Mouse (Mus musculus) common myeloid progenitor, adult 5-6 weeks (primary cell): Measurements from ENCODE around the gene Nfam1. TPM values are rescaled to one million over a fixed set of nuclear protein-coding genes. Genes with fewer than 3 reads are reported as not detected.

Experiments
- ATAC-seq: replicated peaks from 2 replicates; pipeline ENCODE4 v1.8.0; 2016; ENCODE audit warnings: low read depth, mild to moderate bottlenecking, moderate TSS enrichment, inconsistent platforms; ENCODE audit not compliant: poor library complexity, severe bottlenecking
- total RNA-seq: library from RNA; stranded (forward); fragments of 200-1000, 187-1606 nt; gene quantifications from 2 replicates; pipeline ENCODE4 v1.2.3, GENCODE M21; 2017

The Nfam1 gene
- total RNA-seq, 1 experiment from 2014 or later, result 25.0 TPM

DNA sequence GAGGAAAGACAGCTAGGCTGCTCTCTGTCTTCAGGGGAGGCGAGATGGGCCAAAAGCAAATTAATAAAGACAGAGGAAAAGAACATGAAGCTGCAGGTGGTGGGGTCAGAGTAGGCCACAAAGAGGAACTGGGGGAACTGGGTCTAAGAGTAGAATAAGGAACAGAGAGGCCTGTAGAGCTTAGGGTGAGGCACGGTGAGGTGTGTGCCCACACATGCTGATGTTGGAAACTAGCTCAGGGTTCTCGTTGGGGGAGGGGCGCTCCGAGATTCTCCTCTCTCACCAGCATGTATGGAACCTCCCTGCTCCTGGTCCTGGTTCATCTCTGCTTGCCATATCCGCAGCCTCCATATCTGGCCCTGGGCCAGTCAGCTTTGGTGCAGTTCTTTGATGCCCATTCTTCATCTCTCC lies 34.3 kb downstream of the Nfam1 start:
- ATAC-seq, result peak; percentile 64

DNA sequence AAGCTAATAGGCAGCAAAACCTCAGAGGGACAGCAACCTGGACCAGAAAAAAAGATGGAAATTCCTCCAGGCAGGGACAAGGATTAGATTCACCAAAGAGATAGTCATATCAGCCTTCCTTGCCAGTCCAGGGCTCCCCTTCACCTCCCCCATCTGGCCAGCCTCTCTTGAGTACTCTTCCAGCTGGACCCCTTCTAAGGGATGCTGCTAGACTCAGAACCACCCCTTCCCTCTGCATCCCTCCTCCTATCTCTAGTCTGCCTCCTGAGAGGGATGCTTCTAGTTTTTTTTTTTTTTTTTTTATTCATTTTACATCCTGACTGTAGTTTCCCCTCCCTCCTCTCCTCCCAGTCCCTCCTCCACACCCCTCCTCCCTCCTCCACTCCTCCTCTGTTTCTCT lies 36.7 kb downstream of the Nfam1 start:
- no peak for ATAC-seq

DNA sequence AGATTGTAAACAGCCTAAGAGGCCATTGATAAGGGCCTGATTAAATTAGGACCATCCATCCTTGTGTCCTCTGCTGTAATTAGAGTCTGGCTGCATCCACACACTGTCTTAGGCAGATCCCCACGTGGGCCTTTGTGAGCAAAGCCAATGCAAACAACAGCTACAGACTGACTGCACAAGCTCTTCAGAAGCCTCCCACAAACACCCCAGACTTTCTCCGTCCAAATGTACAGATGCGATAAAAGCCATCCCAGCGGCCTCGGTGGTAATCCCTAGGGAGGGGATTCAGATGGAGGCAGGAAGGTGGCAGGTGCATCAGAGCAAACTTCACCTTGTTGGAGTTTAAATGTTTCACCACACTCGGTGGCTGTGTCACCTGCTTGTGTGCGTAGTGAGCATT lies 37.9 kb downstream of the Nfam1 start:
- no peak for ATAC-seq

DNA sequence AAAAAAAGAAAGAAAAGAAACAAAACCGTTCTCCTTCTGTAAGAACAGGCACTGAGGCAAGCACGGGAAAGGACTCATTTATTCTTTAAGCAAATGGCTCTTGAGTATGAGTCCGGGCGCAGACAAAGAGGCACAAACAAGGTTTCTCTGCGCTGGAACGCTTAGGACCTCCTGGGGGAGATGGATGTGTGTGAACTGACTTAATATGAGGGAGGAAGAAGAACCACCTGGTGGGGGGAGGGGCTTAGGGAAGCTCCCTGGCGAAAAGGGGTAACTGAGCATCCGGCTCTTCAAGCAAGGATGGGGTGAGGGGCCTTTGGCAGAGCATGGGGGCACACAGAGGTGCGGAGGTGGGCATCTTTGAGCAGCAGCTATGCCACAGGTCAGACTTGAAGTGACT lies 40.2 kb downstream of the Nfam1 start:
- no peak for ATAC-seq

DNA sequence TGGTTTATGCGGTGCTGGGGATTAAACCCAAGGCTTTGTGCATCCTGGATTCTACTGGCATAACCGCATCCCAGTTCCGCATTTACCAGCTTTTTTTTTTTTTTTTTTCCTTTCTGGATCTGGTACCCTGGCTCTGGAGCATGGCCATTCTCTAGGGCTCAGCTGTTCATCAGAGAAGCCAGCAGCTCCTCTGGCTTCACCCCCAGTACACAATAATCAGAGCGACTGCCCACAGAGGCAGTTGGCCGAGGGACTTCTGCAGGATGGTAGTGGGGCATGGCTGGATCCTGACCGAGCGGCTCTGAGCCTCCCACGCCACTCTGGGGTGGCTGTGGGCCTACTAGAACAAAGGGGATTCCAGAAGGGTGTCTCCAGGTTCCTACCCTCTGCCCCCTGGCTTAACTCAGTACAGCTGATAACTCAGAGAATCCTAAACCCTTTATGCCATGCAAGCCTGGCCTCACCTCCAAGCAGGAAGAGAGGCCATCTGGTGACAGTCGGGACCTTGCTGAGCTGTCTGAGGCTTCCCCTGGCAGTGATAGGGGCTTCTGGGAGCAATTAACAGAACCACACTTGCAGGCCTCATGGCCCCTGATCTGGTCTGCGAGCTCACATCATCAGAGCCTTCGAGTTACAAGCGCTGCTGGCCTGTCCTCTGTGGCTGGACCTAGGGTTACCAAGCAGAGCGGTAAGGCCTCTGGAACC lies 40.9 kb downstream of the Nfam1 start:
- no peak for ATAC-seq

DNA sequence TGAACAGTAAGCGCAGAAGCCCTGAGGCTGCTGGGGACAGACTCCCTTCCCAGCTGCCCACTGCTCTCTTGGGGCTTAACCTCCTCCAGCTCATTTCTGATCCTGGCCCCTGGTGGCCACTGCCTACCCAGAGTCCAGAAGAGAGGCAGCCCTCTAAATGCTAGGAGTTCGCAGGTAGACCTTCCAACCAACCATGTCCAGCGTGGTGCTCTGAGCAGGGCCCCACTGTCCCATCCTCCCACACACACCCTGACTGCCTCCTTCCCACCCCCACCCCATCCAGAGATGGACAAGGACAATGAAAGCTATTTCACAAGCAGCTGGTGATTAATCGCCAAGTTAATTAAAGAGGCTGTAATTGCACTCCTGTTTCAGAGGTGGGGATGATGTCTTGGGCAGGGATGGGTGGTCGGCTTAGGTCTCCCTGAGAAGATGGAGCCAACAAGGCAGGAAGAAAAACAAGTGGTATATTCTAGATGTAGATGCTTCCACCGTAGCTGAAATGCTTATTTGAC lies 43.9 kb downstream of the Nfam1 start:
- ATAC-seq, result no peak

DNA sequence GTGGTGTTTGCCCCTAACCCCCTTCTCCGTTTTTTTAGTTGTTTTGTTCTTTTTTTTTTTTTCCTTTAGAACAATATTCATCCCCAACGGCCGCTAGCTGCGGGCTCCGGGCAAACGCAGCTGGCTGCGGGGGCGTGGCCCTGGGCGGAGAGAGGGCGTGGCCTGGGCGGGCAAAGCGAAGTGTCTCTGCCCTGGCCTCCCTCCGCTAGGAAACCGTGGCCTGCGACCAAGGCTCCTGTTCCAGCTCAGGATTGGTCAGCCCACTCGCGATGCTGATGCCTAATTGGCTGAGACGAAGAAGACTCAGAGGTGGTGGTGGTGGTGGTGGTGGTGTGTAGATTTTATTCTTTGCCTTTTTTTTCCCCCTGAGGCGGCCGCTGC lies 45.4 kb downstream of the Nfam1 start, which contains the start of gene Tcf20:
TSS of gene Tcf20 (minus strand) at position 141 of the 381 bp plus-strand sequence.
- ATAC-seq, result peak; percentile 92

DNA sequence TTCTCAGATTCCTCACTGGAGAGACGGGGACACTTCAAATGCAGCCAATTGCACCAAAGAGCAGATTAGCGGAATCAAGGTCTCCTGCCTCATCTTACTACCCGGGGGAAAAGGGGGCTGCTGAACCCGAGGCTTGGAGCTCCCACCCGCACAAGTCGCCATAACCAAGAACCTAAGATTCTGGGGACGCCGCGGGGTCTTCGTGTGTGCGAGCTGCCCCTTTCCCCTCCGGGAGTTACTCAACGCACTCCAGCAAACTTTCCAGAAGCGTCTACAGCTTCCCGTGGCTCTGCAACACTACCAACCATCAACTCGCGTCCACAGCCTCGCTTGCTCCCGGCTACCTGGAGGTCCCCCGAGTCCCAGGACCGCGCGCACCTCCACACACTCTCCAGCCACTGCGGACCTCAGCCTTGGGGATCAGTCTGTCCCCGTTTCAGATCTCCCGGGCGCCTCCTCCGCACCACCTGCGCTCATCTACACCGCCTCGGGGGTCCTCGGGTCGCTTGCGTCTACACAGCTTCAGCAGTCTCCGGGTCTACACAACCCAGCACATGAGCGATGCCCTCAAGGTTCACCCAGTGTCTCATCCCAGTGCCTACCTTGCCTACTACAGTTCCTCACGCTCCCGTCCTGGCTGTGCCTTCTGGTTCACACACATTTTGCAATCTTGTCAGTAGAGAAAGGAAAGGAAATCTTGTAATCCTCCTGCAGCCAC lies 45.9 kb downstream of the Nfam1 start:
- ATAC-seq, result peak; percentile 24

DNA sequence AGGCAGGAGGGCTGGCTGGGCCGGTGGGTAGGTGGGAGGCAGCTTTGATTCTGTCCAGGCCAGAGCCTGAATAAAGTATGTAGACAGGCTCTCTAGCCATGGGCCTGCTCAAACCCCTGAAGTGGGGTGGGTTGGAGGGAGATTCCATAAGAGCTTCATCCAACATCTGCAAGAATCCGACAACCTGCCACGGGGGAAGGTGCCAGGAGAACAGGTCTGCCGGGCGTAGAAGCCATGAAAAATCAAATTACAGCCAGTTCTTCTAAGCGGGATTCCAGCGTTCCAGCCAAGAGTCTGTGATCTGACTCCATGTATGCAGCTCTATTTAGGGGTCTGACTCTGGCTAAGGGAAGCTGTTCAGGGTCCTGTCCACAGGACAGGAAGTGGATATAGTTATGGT lies 48.5 kb downstream of the Nfam1 start:
- ATAC-seq, result no peak

DNA sequence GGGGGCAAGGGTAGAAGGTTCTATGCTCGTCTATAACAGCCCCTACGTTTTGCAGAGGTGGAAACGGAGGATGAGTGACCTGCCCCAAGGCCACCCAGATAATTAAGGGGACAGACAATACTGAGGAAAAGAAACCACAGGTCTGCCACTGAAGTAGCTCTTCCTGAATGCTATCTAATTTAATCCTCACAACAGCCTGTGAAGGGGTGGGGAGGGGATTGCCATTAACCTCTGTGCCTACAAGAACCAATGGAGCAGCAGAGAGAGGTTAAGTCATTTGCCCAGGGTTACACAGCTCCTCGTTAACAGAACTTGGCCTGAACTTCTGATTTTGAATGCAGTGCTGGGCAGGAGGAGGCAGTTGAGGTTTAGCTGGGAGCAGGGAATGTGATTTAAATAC lies 49.0 kb downstream of the Nfam1 start:
- ATAC-seq, result no peak

DNA sequence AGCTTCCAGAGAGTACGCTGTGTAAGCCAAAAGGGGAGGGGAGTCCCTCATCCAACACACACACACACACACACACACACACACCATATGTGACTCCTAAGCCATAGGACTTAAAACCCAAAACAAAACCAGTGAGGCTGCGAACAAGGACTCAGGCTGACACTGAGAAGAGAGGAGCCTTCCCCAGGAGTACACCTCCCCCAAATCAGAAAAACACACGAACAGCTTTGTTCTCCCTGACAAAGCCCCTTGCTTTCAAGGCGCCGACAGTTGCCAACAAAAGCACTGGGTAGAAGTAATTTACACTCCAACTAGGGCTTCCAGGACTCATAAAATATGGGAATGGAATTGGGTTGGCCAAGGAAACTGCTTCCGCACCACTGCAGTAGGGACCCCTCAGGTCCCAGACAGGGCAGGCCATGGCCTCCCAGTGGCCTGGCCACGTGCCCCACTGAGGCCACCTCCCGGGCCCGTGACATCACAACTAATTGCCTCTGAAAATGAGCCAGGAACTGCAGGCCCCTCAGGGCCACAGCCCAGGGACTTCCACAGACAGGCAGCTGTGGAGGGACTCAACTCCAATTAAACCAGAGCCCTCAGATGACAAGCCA lies 49.6 kb downstream of the Nfam1 start:
- ATAC-seq, result no peak

DNA sequence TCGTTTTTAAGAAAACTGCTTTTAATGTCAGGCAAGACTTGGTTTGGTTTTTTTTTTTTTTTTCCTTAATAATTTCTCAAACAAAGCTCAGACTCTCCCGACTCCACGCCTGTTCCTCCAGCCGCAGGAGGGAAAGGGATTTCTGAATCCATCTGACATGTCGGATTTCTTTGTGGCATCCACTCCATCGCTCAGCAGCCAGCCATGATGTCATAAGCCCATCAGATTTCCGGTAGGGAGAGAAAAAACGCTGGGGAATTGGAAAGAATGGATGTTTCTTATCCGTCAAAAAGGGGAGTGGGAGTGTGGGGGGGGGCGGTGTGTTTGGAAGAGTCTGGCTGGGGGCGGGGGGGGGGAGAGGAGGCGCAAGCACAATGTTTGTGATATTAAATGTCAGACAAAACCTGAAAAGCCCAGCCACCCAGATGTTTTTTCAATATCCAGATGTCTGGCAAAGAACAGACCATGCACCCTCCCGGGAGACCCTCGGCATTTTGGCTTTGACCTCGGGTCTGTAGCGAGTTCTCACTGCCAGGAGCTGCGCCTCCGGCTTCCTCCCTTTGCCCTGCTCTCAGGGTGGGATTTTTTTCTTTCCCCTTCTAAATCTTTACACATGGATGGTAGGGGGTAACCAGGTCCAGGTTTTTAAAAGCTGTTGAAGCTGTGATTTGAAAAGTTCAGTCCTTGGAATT lies 50.2 kb downstream of the Nfam1 start:
- no peak for ATAC-seq

DNA sequence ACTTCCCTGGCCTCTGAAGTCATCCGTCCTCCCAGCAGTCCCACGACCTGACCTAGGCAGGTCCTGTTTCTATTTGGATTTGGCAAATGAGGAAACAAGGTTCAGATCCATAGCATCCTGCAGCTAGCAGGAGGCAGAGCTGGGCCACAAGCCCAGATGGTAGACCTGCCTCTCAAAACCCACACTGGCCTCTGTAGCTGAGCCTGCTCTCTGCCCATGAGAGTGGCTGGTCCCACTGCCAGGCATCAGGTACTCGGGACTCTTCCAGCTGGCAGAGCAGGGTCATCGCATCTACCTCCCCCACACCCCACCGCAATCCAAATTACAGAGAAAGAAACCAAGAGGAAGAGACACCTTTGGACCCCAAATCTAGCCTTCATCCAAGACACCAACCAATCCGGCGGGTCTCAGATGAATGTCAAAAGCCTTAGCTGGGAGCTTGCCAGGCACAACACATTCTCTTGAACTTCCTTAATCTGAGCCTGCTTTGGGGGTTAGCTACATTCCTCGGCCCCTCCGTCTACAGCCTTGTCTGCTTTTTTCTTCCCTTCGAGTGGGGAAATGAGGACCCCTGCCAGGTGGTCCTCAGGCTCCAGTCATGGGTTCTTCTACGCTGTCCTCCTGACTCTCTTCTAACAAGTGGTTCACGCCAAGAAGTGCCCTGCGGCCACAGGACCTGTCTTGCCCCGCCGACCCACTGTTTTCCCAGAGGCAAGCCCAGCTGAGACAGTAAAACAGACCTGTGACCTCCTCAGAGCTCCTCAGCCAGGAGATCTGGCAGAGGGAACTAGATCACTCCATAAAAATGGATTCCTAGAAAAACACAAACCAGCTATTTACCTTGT lies 51.2 kb downstream of the Nfam1 start:
- peak; percentile 30; the same call in 1 of the 2 replicates for ATAC-seq

DNA sequence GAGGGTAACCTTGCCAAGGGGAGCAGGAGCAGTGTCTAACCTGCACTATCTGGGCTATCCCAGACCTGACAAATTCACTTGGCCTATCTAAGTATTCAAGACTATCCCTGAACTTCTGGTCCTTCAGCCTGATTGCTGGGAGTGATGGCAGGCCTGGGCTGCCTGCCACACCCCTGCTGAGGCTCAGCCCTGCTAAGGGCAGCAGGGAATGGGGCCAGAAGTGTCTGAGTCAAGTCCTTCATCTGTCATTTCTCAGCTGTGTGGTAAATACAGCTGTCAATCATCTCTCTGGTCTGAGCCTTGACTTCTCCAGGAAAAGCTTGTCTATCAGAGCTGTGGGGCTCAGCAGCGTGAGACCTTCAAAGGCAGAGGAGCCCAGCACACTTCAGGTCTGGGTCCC lies 53.6 kb downstream of the Nfam1 start:
- ATAC-seq, result no peak

DNA sequence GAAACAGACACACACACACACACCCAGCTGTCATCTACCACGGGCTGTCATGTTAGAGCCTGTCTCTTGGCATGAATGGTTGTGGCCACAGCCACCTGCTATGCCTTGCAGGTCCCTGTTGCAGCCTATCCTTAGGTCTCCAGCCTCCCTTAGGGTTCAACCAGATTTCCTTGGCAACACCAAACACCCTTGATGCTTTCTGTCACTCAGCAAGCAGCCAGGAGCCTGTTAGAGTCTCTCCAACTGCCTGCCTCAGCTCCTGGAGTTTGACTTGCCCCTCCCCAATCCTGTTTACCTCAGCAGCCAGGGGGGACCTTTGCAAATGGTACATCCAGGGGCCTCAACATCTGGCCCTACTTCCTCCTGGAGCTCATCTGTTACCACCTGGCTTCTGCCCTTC lies 58.6 kb downstream of the Nfam1 start:
- ATAC-seq, result no peak

DNA sequence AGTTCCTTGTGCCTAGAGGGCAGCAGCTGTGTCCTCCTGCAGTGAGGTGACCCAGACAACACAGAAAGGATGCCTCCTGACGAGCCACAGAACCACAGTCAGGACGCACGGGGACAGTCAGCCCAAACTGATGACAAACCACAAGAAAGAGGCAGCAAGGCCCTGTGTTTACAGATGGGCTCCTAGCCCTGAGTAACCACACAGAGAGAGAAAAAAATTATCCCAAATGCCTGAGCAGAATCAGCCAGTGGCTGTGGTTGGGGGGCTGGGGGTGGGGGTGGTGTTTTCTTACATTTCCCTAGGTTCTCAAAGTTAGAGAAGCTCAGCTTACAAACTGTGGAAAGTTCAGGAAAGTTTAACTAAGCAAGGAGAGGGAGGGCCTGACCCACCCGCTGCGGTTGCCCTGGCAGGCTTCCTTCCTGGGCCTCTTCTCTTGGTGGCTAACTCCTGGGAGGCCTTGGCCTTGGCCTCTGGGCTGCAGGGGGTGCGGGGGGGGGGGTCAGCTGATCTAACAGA lies 63.8 kb downstream of the Nfam1 start:
- peak; percentile 78 for ATAC-seq

DNA sequence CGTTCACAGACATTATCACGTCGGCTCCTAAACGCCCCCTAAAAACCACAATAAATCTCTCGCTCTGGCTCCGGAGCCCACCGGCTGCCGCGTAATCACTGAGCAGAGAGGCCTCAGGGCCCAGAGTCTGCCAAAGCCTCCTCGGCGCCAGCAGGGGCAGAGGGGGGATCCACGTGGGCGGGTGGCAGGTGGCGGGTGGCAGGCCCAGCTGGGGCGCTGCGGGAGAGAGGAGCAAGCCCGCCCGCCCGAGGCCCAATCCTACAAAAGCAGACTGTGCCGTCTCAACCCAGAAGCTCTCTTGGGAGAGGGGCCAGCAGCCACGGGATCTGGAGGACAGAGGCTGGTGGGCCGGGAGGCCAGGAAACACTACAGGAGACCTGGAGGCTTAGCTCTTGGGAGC lies 64.7 kb downstream of the Nfam1 start:
- 0 out of 2 replicates have a peak, but pooled peaks have one; percentile 2 for ATAC-seq

DNA sequence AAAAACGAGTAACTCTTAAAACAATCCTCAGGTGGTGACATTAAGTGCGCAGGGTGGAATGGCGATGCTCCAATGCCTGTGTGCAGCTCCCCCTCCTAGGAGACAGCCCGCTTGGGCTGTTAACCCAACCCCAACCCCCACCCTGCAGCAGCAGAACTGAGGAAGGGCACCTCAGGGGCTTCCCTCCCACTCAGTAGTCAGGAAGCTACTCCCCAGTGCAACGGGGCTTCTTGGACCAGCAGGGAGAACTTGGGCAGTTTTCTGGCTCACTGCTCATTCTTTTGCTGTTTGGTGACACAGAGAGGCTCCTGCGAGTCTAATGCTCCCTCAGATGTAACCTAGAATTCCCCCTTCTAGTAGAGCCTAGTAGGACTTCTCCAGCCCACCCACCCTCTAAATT lies 65.2 kb downstream of the Nfam1 start:
- no peak for ATAC-seq

DNA sequence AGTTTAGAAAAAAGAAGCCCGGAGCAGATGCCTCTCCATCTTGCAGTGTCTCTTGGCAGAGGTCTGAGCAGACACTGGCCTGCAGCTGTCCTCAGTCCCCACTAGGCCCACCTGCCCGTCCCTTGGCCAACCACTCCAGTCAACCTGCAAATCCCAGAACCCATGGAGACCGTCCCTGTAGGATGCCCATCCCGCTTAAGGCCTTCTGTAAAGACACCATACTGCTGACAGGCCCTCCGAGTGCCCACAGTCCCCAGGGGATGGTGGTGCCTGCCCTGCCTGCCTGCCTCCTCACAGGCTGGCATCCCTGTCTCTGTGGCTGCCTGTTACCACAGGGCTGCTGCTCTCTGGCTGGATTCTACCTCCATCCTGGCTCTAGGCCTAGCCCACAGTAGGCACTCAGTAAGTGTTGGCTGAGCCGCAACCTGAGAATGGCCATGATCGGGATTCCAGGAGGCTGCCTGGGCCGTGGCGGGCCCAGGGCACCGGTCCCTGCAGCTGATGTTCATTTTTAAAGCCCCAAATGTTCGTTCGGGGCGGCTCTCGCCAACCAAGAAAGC lies 68.8 kb downstream of the Nfam1 start:
- ATAC-seq, result no peak
